ENCODE assay signal across 8 mouse cellular contexts in genomic region chr2:30474039-30474438, GRCm38 (mm10). TPM values are rescaled to one million over a fixed set of nuclear protein-coding genes. Genes with fewer than 3 reads are reported as not detected.
DNase-seq lines count a peak whose midpoint lies in the region; ATAC-seq and TF ChIP-seq lines count a peak whose summit lies in the region.

Ier5l (minus strand) TSS chr2:30474219.

- H3K36me3 ChIP-seq in ES-Bruce4 (ENCODE audit: control insufficient read depth, insufficient read depth, low read length, poor library complexity, severe bottlenecking): no peaks in the 10 kb centered on the region
- no peaks in the 10 kb centered on the region for H3K36me3 ChIP-seq in neural tube, embryonic 14.5 days (ENCODE audit: control insufficient read depth, insufficient read depth, low read length)

- peak; percentile 69 to 74 for DNase-seq in cerebellum, adult 18-20 months
- peak; percentile 93 for DNase-seq in forelimb bud, embryonic 11.5 days (ENCODE audit: low read depth, low spot score)
- DNase-seq in heart, postnatal 4 days: peak; percentile 98
- DNase-seq in layer of hippocampus, adult 8-10 months (ENCODE audit: low spot score in 2 of 2): peak; percentile 90 to 95
- peak; percentile 96 for DNase-seq in lung, adult 2 months
- peak; percentile 91 for DNase-seq in testis, postnatal 14 days (ENCODE audit: low spot score)

- H3K4me2 ChIP-seq in neural tube, embryonic 14.5 days (ENCODE audit: low read depth, low read length): peak within 1 kb of the TSS; percentile 92

- TF ChIP-seq EP300 in ES-Bruce4 (IDR thresholded peaks at IDR 0.05; ENCODE audit: insufficient read depth, low read depth, low read length): no peak

- ATAC-seq in neural tube, embryonic 14.5 days (ENCODE audit: low read depth): peak; percentile 92

- peak within 1 kb of the TSS; percentile 80 for H3K9ac ChIP-seq in ES-Bruce4 (ENCODE audit: low read depth, poor library complexity, severe bottlenecking)
- peak within 1 kb of the TSS; percentile 90 for H3K9ac ChIP-seq in neural tube, embryonic 14.5 days (replicated peaks; ENCODE audit: low read depth, low read length)

- WGBS in lung, adult 2 months: under 1% methylated on average over 37 of the region's 37 CpGs
- 1% methylated on average over 37 of the region's 37 CpGs for WGBS in neural tube, embryonic 14.5 days

- no peak for TF ChIP-seq CTCF in ES-Bruce4 (IDR thresholded peaks at IDR 0.05; ENCODE audit: low read depth, low read length)
- TF ChIP-seq CTCF in lung, adult 2 months (IDR thresholded peaks at IDR 0.05; ENCODE audit: insufficient read depth, low read length): no peak

- no peaks in the 10 kb centered on the region for H3K9me3 ChIP-seq in ES-Bruce4 (replicated peaks; ENCODE audit: control insufficient read depth, insufficient read depth, low read length, poor library complexity, severe bottlenecking)
- no peaks in the 10 kb centered on the region for H3K9me3 ChIP-seq in neural tube, embryonic 14.5 days (ENCODE audit: control insufficient read depth, low read length)

- H3K4me3 ChIP-seq in ES-Bruce4 (ENCODE audit: low read depth, low read length): peak within 1 kb of the TSS; percentile 96
- H3K4me3 ChIP-seq in lung, adult 2 months (replicated peaks; ENCODE audit: extremely low read depth, low read depth, low read length): peak within 1 kb of the TSS; percentile 84
- peak within 1 kb of the TSS; percentile 82 for H3K4me3 ChIP-seq in neural tube, embryonic 14.5 days (ENCODE audit: low read depth, low read length)

- H3K27me3 ChIP-seq in ES-Bruce4 (ENCODE audit: control insufficient read depth, insufficient read depth, low read length, poor library complexity, severe bottlenecking): no peaks in the 10 kb centered on the region
- H3K27me3 ChIP-seq in neural tube, embryonic 14.5 days (ENCODE audit: control insufficient read depth, insufficient read depth, low read length): no peaks in the 10 kb centered on the region

- TF ChIP-seq POLR2A in ES-Bruce4 (IDR thresholded peaks at IDR 0.05; ENCODE audit: insufficient read depth, low read length): peak; percentile 96
- TF ChIP-seq POLR2A in lung, adult 2 months (IDR thresholded peaks at IDR 0.05; ENCODE audit: borderline replicate concordance, extremely low read depth, low read depth, low read length): peak; percentile 98

- peaks cover 10% of the 10 kb centered on the region for H3K4me1 ChIP-seq in ES-Bruce4 (ENCODE audit: control insufficient read depth, insufficient read depth, low read length)
- H3K4me1 ChIP-seq in lung, adult 2 months (ENCODE audit: control insufficient read depth, insufficient read depth, low read length): peaks cover 7% of the 10 kb centered on the region; the same call in 1 of the 2 replicates
- H3K4me1 ChIP-seq in neural tube, embryonic 14.5 days (ENCODE audit: control insufficient read depth, insufficient read depth, low read length): peaks cover 8% of the 10 kb centered on the region; the same call in 1 of the 2 replicates

- H3K27ac ChIP-seq in ES-Bruce4 (ENCODE audit: insufficient read depth, low read length): peak within 1 kb of the TSS; percentile 42
- peak within 1 kb of the TSS; percentile 75 for H3K27ac ChIP-seq in neural tube, embryonic 14.5 days (ENCODE audit: low read depth, low read length)

RNA-seq across cellular contexts. Expression of gene Ier5l, which starts in this region (rescaled TPM):
- 5.3 and 6.2 TPM in 2 replicates for polyA plus RNA-seq in ES-Bruce4 (2011; ENCODE audit: insufficient read depth, insufficient read length, low read depth, missing spikeins)
- total RNA-seq in heart, postnatal 4 days (2021): 10 to 100 TPM; 10.7 to 12.1 TPM
- 10 to 100 TPM; 11.6 to 12.5 (median 12.4) TPM for total RNA-seq in layer of hippocampus, adult 8-10 months (2022)
- 12.6 and 22.5 TPM in 2 replicates for polyA plus RNA-seq in lung, adult 2 months (2012; rRNA removed)
- 2.3 and 2.6 TPM in 2 replicates for polyA plus RNA-seq in neural tube, embryonic 14.5 days (2014; fragmentation: Nextera tagmentation; extraction: Ambion mirVana)

Comparison
In these comparisons a context has a peak if more than half of its experiments do, and no peak if none do; other contexts are left out.
1. Peak in every context shown above with its lines: DNase-seq, ATAC-seq, H3K4me3 ChIP-seq and H3K27ac ChIP-seq.